Mouse (Mus musculus): ENCODE results near the gene Usp8.

Gene Usp8

GRCm38 (mm10) chr2:126740314-126740713, 33.2 kb downstream of the Usp8 start:
- in situ Hi-C loops (cut with MboI, MseI): no loop called here

- in situ Hi-C loops (cut with MboI, MseI): no loop called here
These were observed 36.3 kb downstream of the Usp8 start for GRCm38 (mm10) chr2:126743389-126743788.

DNA sequence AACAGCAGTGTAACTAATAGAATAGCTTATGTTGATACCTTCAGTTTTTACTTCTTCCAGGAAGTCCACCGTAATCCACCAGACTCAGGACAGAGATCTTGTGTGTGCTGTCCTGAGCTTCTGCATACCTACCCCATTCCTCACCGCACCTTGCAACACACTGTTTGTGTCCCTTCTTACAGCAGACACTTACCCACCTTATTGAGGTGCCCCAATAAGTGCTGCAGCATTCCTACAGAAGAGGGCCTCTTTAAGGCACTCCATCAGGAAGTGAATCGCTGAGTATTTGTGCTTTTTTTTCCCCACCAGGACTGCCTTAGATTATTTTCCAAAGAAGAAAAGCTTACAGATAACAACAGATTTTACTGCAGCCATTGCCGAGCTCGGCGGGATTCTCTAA, 48.5 kb downstream of the Usp8 start:
- in situ Hi-C loops (cut with MboI, MseI): no loop called here

GRCm38 (mm10) chr2:126759351-126759750, 52.2 kb downstream of the Usp8 start:
- in situ Hi-C loops (cut with MboI, MseI): no loop called here

- in situ Hi-C loops (cut with MboI, MseI): no loop called here
These were observed 58.9 kb downstream of the Usp8 start for GRCm38 (mm10) chr2:126765867-126766582.

DNA sequence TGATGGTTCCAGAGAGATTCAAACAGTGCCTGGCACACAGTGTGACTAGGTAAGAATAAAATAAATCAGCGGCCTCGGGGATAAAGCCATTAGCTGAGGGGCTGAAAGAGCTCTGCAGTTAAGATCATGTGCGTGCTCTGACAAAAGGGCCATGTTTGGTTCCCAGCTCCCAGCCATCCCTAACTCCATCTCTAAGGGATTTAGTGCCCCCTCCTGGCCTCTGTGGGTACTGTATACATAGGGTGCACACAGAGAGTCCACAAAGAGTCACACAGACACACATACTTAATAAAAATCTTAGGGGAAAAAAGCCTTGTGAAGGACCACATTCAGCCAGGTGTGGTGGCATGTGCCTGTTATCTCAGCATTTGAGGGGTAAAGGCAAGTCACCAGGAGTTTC, 60.5 kb downstream of the Usp8 start:
- in situ Hi-C loops (cut with MboI, MseI): no loop called here

GRCm38 (mm10) chr2:126768194-126768593, 61.1 kb downstream of the Usp8 start:
- in situ Hi-C loops (cut with MboI, MseI): no loop called here

DNA sequence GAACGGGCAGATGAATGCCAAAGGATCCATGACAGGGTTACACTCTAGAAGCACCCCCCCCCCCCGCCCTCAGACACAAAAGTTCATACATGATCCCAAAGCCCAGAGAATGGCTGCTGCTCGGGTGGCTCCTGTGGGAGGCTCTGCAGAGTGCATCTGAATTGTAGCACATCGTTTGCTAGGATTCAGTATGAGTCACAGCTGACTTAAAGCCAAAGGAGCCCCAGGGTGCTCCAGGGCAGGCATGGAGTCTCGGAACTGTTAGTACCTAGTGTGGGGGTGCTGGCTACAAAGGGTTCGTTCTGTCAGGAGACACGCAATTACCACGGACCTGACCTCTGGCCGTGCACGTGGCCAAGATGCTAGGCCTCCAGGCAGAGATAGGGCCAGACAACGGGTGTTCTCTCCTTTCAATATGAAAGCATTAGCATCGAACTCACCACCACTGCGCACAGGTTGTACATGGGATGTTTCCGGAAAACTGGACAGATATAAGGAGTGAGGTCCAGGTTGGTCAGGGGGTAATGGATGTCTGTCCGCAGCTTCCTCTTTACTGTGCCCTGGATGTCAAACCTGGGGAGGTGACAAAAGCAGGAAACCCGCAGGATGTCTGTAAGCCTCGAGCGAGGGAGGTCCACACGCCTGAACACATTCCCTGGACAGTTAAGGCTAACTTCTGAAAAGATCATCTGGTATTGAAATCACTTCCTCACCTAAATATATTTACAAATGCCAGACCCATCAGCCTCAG, 62.5 kb downstream of the Usp8 start:
- in situ Hi-C loops (cut with MboI, MseI): no loop called here

GRCm38 (mm10) chr2:126772217-126772616, 65.1 kb downstream of the Usp8 start:
- in situ Hi-C loops (cut with MboI, MseI): no loop called here

- in situ Hi-C loops (cut with MboI, MseI): loop anchor here (25.0 kb wide), 1 partner anchor 1036 kb away; no protein-coding TSS in a partner anchor
These were observed 68.8 kb downstream of the Usp8 start for GRCm38 (mm10) chr2:126775951-126776350.

DNA sequence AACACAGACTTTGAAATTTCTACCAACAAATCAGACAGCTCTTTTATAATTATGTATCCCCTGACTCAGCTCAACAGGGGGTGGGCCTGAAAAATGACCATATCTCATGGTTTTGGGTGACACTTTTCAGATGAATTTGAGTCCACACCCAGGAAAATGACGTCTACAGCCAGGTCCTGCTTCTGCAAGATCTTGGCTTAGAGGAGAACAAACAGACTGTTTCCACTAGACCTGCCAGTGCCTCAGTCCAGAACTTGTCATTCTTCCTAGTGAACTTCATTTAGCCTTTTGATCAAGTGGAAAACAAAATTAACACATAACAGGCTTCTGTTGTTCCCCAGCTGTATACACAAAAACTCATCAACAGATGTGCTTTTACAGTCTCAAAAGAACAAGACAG, 69.3 kb downstream of the Usp8 start:
- in situ Hi-C loops (cut with MboI, MseI): loop anchor here (25.0 kb wide), 1 partner anchor 1036 kb away; no protein-coding TSS in a partner anchor

DNA sequence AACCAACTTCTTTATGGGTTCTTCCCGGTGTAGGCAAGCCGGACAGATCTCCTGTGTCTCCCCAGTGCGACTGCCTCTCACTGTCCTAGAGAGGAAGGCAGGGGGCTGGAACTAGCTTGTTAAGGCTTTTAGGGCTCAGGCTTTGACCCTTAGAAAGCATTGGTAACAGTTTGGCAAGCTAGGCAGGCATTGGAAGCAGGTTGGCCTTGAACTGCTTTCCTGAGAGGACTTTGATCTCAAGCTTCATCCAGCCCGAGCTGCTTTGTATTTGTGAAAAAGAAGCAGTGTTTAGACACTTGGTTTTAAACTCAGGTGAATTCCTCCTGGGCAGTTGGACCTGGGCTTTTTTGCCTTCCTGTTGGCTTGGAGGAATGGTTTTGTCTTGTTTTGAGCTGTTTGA, 71.7 kb downstream of the Usp8 start:
- in situ Hi-C loops (cut with MboI, MseI): loop anchor here (25.0 kb wide), 1 partner anchor 1033 kb away; no protein-coding TSS in a partner anchor

DNA sequence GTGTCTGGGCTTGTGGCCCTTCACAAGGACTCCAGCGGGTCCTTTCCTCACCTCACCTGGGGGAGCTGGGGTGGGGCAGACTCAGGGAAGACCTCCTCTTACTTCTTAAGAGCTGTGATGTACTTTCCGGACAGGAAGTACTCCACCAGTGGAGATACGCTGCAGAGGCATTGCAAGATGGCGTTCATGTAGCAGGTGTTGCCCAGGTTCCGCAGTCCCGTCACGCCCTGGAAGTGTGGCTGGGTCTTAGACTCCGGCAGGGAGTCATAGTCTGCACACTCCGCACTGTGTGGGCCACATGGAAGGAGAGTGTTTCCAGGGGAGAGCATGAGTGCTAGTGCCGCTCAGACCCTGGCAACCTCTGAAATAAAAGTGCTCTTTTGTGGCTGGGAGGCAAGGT, 73.2 kb downstream of the Usp8 start:
- in situ Hi-C loops (cut with MboI, MseI): loop anchor here (25.0 kb wide), 1 partner anchor 1032 kb away; no protein-coding TSS in a partner anchor

- in situ Hi-C loops (cut with MboI, MseI): loop anchor here (25.0 kb wide), 1 partner anchor 1031 kb away; no protein-coding TSS in a partner anchor
These were observed 74.3 kb downstream of the Usp8 start for GRCm38 (mm10) chr2:126781478-126781877.

GRCm38 (mm10) chr2:126782433-126782832, 75.3 kb downstream of the Usp8 start:
- in situ Hi-C loops (cut with MboI, MseI): loop anchor here (25.0 kb wide), 1 partner anchor 1030 kb away; no protein-coding TSS in a partner anchor

DNA sequence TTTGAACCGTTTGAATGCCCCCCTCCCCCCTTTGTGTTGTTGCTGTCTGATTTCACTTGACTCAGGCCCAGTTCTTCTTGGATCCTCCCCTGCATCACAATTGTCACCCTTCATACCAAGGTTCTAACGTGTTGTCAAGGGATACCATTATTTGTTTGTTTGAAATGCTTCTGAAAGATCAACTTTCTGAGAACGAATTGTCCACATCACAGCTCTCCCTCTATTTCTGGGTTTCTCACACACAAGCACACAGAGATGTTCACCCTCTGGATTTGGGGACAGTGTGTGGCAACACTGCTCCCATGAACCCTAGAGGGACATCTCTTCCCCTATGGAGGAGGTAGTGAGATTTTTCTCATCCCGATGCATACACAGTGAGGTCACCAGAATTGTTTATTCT, 76.2 kb downstream of the Usp8 start, which contains the start of gene Usp50:
Gene Usp50, minus strand, starts transcription at position 101 of the 400 bp plus-strand sequence.
- in situ Hi-C loops (cut with MboI, MseI): loop anchor here (25.0 kb wide), 1 partner anchor 1029 kb away; no protein-coding TSS in a partner anchor

DNA sequence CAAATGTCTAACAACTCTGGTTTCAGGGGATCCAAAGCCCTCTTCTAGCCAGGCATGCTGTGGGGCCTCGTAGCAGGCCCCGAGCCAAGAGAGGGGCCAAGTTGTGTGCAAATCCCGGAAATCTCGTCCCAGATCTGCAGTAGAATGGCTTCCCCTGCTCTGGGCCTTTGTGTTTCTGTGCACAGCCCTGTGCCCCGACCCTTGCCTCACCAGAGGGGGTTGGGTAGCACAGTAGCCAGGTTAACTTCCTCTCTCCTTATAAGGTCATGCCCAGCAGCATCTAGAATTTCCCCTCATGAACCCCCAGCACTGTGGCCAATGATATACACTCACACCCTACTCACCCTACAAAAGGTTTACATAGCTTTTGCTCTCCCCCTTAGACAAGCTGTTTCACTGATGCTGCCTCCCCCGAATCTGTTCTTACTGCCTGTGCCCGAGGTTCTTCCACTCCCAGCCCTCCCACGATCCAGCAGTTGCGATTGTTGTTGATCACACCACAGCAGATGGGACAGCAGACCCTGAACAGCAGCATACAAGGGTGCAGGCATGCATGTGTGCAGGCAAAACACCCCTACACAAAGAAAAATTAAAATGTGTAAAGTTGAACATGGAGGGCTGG, 80.7 kb downstream of the Usp8 start:
- in situ Hi-C loops (cut with MboI, MseI): loop anchor here (25.0 kb wide), 1 partner anchor 1024 kb away; no protein-coding TSS in a partner anchor

DNA sequence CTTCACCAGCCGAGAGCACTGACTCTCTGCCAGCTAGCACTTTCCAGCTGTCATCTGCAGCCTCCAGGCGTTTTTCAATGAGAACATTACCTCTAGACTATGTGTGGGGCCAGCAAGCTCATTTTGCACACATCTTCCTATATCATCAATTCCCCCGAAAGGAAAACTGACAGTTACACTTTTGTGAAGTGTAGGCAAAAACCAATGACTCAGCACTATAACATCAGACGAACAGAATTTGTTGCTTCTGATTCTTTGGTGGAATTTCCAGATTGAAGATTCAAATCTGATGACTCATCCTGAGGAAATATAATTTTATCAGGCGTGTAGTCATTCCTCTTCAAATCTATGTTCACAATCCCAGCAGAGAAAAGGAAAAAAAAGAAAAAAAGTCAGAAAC, 85.5 kb downstream of the Usp8 start:
- in situ Hi-C loops (cut with MboI, MseI): loop anchor here (25.0 kb wide), 1 partner anchor 1020 kb away; no protein-coding TSS in a partner anchor

GRCm38 (mm10) chr2:126795708-126796107, 88.6 kb downstream of the Usp8 start:
- in situ Hi-C loops (cut with MboI, MseI): loop anchor here (25.0 kb wide), 1 partner anchor 1017 kb away; no protein-coding TSS in a partner anchor

DNA sequence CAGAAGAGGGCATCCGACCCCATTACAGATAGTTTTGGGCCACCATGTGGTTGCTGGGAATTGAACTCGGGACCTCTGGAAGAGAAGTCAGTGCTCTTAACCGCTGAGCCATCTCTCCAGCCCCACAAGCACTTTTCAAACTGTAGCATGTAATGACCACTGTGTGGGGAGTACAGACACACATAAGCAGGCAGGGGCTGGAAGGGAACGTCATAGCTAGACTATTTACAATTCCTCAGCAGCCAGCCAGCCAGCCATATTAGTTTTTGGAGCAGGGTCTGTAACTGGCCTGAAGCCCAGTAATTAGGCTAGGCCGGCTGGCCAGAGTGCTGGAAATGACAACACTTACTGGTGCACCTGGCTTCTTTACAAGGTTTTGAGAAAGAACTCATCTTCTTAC, 91.3 kb downstream of the Usp8 start:
- in situ Hi-C loops (cut with MboI, MseI): loop anchor here (25.0 kb wide), 1 partner anchor 1014 kb away; no protein-coding TSS in a partner anchor

- in situ Hi-C loops (cut with MboI, MseI): no loop called here
These were observed 94.9 kb downstream of the Usp8 start for GRCm38 (mm10) chr2:126801980-126802379.
